Mouse (Mus musculus): ENCODE measurements around the gene Fmo6.

- TF ChIP-seq CTCF (IDR thresholded peaks at IDR 0.05; ENCODE audit: low read depth) (no peak), EP300 (IDR thresholded peaks at IDR 0.05; ENCODE audit: low read depth) (no peak)
These were observed 10.6 kb upstream of the Fmo6 start for GRCm38 (mm10) chr1:162947934-162948333.
